Mouse (Mus musculus) adrenal gland, postnatal 10 days (tissue): ENCODE measurements around the gene Zdhhc5. TPM values are rescaled to one million over a fixed set of nuclear protein-coding genes. Genes with fewer than 3 reads are reported as not detected.

Source experiments
- DNase-seq: peaks from one replicate; pipeline ENCODE4 v3.0.0; 2021; ENCODE audit warnings: mixed read lengths
- microRNA-seq: library from miRNA; unstranded; fragments of <30 nt; microRNA quantifications from one replicate; pipeline ENCODE4 v1.2.0, GENCODE M21; 2021
- total RNA-seq, 2 experiments: library from RNA; stranded (reverse); gene quantifications; 2 replicates each; pipeline ENCODE4 v1.2.3; 2021

The Zdhhc5 gene
- total RNA-seq, 2 experiments from 2014 or later: 48.9 to 49.5 TPM

DNA sequence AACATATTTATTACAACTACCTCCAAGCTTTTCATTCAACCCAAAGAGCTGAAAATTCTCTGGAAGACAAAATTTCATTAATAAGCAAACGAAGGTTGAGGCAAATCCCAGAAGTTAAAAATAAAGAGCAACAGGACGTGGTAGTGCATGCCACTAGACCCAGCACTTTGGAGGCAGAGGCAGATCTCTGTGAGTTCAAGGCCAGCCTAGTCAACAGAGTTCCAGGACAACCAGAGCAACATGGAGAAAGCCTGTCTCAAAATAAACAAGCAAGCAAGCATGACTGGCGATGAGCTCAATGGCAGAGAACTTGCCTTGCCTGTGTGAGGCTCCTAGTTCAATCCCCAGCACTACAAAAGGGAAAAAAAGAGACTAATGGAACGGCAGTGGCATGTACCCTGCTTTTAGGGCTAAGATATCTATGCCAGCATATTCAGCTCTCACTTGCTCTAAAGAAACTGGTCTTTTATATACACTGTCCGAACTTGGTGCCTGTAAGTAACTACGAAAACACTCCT is 67.9 kb downstream of the Zdhhc5 start:
- no peak for DNase-seq

DNA sequence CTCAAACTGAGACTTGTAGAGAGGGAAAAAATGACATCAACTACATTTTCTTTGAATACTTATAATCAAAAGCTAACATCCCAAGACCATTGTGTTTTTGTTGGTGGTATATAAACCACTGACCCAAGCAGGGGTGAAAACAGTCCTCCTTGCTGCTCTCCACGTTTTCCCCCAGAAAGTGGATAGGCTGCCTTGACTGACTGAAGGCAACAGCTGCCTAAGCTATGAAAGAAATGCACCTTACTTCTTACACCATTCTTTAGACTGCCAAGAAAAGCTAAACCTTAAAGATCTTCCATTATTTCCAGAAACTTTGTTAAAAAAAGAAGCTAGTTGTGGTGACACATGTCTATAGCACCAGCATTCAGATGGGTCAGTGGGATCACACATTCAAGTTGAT is 68.8 kb downstream of the Zdhhc5 start:
- DNase-seq: no peak

GRCm38 (mm10) chr2:84640833-84641232 is 74.1 kb downstream of the Zdhhc5 start:
- DNase-seq: no peak

DNA sequence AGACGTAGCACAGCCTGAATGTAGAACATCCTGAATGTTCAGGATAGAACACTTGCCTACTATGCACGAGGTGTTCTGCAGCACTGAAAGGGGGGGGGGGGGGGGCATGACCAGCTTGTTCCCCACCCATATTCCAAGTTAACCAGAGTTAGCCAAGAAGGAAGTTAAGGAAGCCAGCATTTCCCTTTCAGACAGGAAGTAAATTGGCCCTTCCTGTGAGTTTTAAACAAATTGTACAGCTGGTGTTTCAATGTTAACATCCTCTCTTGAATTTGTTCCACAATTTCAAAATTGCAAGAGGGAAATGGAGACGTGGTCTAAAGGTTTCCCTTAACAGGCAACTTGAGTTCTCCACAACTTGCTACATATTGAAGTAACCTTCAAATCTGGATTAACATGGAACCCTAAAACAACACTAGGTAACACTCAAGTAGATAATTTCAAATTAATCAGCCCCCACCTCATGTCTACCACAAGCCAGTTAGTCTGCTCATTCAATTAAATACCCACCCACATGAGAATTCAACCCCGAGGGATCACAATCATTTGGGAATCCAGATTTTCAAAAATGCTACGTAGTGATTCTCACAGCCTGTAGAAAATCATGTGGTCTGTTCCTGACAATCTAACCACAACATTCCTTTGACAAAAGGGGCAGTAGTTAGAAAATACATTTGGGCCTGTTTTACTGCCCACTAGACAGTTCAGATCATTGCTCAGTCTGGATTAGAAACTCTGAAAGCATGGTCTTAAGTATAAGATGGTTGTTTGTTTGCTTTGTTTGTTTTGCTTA is 76.4 kb downstream of the Zdhhc5 start:
- DNase-seq: no peak

Small RNAs within 50 kb of the gene (microRNA-seq; reads per million reads assigned to microRNA genes)
- 7,289 reads per million, percentile 92 among the genes with 10 or more reads in this experiment for gene Mir130a

Other genes with a start within 250 kb of the Zdhhc5 start
- gene Tfpi, start 238.4 kb downstream of the Zdhhc5 start, total RNA-seq: 10 to 100 TPM; 37.4 to 47.0 TPM
- gene Ctnnd1, start 64.4 kb downstream of the Zdhhc5 start, total RNA-seq: 100 to 1,000 TPM; 112 to 126 TPM
- gene Btbd18, start 56.1 kb downstream of the Zdhhc5 start, total RNA-seq: under 1 TPM in 1 of 2 experiments, not detected in 1; 0.15 TPM
- gene Selenoh, start 44.4 kb downstream of the Zdhhc5 start, total RNA-seq: 10 to 100 TPM; 55.4 to 67.6 TPM
- not detected for gene Gm28635, start 37.1 kb downstream of the Zdhhc5 start, total RNA-seq
- 10 to 100 TPM; 18.3 to 19.5 TPM for gene Med19, start 36.8 kb downstream of the Zdhhc5 start, total RNA-seq
- 100 to 1,000 TPM in 1 of 2 experiments, 10 to 100 TPM in 1; 92.0 to 107 TPM for gene Tmx2, start 36.0 kb downstream of the Zdhhc5 start, total RNA-seq
- 10 to 100 TPM; 15.5 to 15.9 TPM for gene Clp1, start 12.2 kb upstream of the Zdhhc5 start, total RNA-seq
- 1 to 10 TPM; 4.2 to 7.9 TPM for gene Ypel4, start 18.9 kb upstream of the Zdhhc5 start, total RNA-seq
- 1 to 10 TPM; 3.1 to 7.9 TPM for gene Gm19426, start 28.5 kb upstream of the Zdhhc5 start, total RNA-seq
- 100 to 1,000 TPM in 1 of 2 experiments, 10 to 100 TPM in 1; 79.2 to 110 TPM for gene Serping1, start 60.3 kb upstream of the Zdhhc5 start, total RNA-seq
- 10 to 100 TPM; 29.5 to 31.3 TPM for gene Ube2l6, start 83.6 kb upstream of the Zdhhc5 start, total RNA-seq
- 10 to 100 TPM in 1 of 2 experiments, 1 to 10 TPM in 1; 3.8 to 21.0 TPM for gene Smtnl1, start 107.5 kb upstream of the Zdhhc5 start, total RNA-seq
- 10 to 100 TPM; 66.0 to 69.7 TPM for gene Timm10, start 111.8 kb upstream of the Zdhhc5 start, total RNA-seq
- gene Slc43a1, start 123.7 kb upstream of the Zdhhc5 start, total RNA-seq: 1 to 10 TPM; 7.9 to 8.0 TPM
- gene Rtn4rl2, start 171.5 kb upstream of the Zdhhc5 start, total RNA-seq: 1 to 10 TPM; 1.3 to 2.1 TPM
- 10 to 100 TPM; 56.3 to 69.7 TPM for gene Slc43a3, start 221.4 kb upstream of the Zdhhc5 start, total RNA-seq